Mouse (Mus musculus) liver, embryonic 12.5 days (tissue): ENCODE measurements around the gene Mllt10. TPM values are rescaled to one million over a fixed set of nuclear protein-coding genes. Genes with fewer than 3 reads are reported as not detected.
A peak's percentile ranks its signal among the peaks of the same experiment; 100 is the strongest.

Source experiments
- ATAC-seq: fragments of 200-750 bp; cut with Nextera tagmentation; 2 replicates; pipeline ENCODE4 v1.8.0; 2017; ENCODE audit warnings: moderate number of reproducible peaks, mild to moderate bottlenecking, moderate library complexity
- H3K27ac ChIP-seq: fragments of 300-500 bp; sonication (generic); 2 replicates; pipeline ENCODE4 v1.5.1; 2016; ENCODE audit warnings: mild to moderate bottlenecking
- H3K27me3 ChIP-seq: fragments of 300-500 bp; sonication (generic); replicated peaks from 2 replicates; pipeline ENCODE4 v1.6.1; 2016; ENCODE audit warnings: mild to moderate bottlenecking, moderate library complexity
- H3K36me3 ChIP-seq: fragments of 300-500 bp; sonication (generic); 2 replicates; pipeline ENCODE4 v1.6.1; 2016; ENCODE audit warnings: mild to moderate bottlenecking, moderate library complexity
- H3K4me1 ChIP-seq: fragments of 300-500 bp; sonication (generic); 2 replicates; pipeline ENCODE4 v1.6.1; 2016
- H3K4me2 ChIP-seq: fragments of 300-500 bp; sonication (generic); 2 replicates; pipeline ENCODE4 v1.6.1; 2016; ENCODE audit warnings: mild to moderate bottlenecking, moderate library complexity
- H3K4me3 ChIP-seq: fragments of 300-500 bp; sonication (generic); 2 replicates; pipeline ENCODE4 v1.5.1; 2016; ENCODE audit warnings: mild to moderate bottlenecking, moderate library complexity
- H3K9ac ChIP-seq: fragments of 300-500 bp; sonication (generic); 2 replicates; pipeline ENCODE4 v1.6.1; 2016; ENCODE audit warnings: mild to moderate bottlenecking, moderate library complexity
- H3K9me3 ChIP-seq: fragments of 300-500 bp; sonication (generic); replicated peaks from 2 replicates; pipeline ENCODE4 v1.6.1; 2016; ENCODE audit warnings: mild to moderate bottlenecking, moderate library complexity
- WGBS: fragments of 180-500 bp; shearing (Covaris S2); methylation state at CpG from one replicate; pipeline ENCODE4 v1.1.7; 2016; ENCODE audit not compliant: insufficient replicate concordance; 5-methylcytosine and 5-hydroxymethylcytosine counted together
- polyA plus RNA-seq: library from polyadenylated mRNA; unstranded; fragments of >200 nt; fragmentation: Nextera tagmentation; extraction: Ambion mirVana; gene quantifications from 2 replicates; pipeline ENCODE4 v1.2.1, GENCODE M21; 2016

Gene Mllt10
- polyA plus RNA-seq, 1 experiment from 2014 or later, result 39.2 TPM

DNA sequence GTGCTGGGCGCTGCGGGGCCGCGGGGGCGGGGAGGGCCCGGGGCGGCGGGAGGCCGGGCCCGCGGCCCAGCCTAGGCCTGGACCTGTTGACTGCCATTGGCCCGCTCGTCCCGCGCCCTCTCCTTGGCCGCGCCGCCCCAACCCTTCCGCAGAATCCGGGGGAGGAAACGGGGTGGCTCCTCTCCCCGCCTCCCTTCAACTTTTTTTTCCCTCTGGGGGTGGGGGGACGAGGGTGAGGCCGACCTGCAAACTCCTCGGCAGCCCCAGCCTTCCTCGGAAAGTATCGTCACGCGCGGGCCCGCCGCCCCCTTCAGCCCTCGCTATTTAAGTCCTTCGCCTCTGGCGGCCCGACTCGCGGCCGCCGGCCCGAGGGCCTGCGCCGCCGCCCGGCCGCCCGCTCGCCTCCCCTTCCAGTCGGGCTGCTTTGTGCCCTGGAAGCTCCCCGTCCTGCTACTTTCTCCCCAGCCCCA is 1.8 kb downstream of the Mllt10 start:
- 1% methylated on average over 36 of the region's 50 CpGs for WGBS
- Histone ChIP-seq H3K36me3 (no peaks in the 10 kb centered on the region), H3K4me1 (peaks cover 31% of the 10 kb centered on the region), H3K27ac (peak overlapping the region; percentile 99), H3K27me3 (0 out of 2 replicates have a peak, but pooled peaks cover 7% of the 10 kb centered on the region), H3K4me2 (peak overlapping the region; percentile 86), H3K9ac (peak overlapping the region; percentile 91), H3K4me3 (peak overlapping the region; percentile 77), H3K9me3 (no peaks in the 10 kb centered on the region)
- ATAC-seq, result peak; percentile 95

DNA sequence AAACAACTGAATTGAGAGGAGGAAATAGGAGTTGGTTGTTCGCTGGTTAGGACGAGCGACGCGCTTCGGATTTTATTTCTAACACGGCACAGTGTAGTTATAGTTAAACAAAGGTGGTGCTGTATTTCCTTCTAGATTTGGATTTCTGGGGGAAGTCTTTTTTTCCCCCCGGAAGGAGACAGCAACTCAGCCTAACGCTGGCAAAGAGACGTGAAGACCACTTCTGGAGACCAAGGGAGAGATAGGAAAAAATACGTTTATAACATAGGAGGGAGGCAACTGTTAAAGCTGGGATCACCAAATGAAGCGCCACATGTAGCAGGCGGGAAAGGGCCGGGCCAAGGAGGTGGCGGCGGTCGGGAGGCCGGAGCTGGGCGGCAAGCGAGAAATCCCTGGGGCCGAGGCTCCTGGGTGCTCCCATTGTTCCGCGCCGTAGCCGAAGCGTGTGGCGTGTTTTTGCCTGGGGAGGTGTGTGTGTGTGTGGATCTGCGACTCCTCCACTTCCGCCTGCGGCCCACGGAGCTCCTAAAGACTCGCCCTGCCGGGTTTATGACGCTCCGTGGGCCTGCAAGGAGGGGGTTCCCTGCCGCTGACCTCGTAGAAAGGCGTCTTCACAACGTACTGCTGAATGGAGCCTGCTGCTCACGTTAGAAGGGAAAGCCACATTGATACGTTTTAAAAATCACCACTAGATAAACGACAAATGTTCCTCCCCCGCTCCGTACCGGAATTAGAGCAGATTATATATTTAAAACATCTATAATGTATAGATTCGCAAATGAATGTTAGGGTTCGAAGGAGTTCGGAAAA is 2.5 kb downstream of the Mllt10 start:
- Histone ChIP-seq H3K9me3 (no peaks in the 10 kb centered on the region), H3K4me2 (peak overlapping the region; percentile 86), H3K27me3 (0 out of 2 replicates have a peak, but pooled peaks cover 7% of the 10 kb centered on the region), H3K4me1 (peaks cover 31% of the 10 kb centered on the region), H3K36me3 (no peaks in the 10 kb centered on the region), H3K27ac (peak overlapping the region; percentile 99), H3K4me3 (peak overlapping the region; percentile 77), H3K9ac (peak overlapping the region; percentile 91)
- no peak for ATAC-seq
- WGBS, result 1% methylated on average over 48 of the region's 48 CpGs

DNA sequence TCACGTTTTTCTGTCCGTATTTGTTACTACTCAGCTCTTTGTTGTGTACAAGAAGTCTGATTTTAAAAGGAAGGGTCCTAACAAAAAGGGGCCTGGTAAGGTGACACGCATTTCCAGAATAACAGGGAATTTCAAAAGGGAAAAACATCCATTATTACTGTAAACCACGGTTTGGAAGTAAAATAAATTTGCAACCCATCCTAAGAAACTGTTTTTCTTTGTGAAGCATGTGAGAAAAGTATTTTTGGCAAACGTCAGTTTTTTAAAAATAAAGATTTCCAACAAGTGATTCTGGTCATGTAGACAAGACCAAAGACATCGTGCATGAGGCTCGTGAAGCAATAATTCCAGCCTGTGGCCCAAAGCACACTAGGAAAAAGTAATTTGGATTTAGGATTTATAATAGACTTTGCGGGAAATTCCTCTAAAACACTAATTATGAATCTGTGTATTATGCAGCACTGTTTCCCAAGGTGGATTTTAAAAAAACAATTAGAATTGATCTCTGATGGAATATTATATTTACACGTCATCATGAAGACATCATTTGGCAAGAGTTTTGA is 3.2 kb downstream of the Mllt10 start:
- H3K4me2 ChIP-seq, result peak overlapping the region; percentile 86
- peak overlapping the region; percentile 99 for H3K27ac ChIP-seq
- H3K27me3 ChIP-seq, result 0 out of 2 replicates have a peak, but pooled peaks cover 6% of the 10 kb centered on the region
- no peak for ATAC-seq
- no peaks in the 10 kb centered on the region for H3K9me3 ChIP-seq
- H3K36me3 ChIP-seq, result no peaks in the 10 kb centered on the region
- WGBS, result 31% methylated on average over 9 of the region's 9 CpGs
- H3K4me1 ChIP-seq, result peaks cover 31% of the 10 kb centered on the region
- H3K4me3 ChIP-seq, result peak overlapping the region; percentile 77
- H3K9ac ChIP-seq, result peak overlapping the region; percentile 91

DNA sequence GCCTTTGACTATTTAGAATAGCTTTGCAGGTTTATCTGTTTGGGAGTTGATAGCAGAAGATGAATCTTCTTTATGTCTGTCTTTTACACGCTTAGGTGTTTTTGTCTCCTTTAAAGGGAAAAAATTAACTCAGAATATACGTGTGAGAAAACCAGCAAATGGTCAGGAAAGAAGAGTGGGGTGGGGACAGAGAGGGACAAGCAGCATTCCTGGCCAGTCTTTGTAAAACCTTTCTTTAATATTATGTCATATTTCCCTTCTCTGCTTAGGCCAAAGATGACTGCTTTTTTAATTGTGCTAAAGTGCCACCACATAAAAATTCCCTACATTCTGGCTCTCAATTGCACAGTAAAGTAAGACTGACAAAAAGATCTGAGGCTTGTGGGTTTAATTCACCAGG is 4.0 kb downstream of the Mllt10 start:
- H3K4me2 ChIP-seq, result peak overlapping the region; percentile 86; the same call in 1 of the 2 replicates
- 37% methylated on average over 2 of the region's 2 CpGs for WGBS
- ATAC-seq, result no peak
- no peak overlapping the region for H3K4me3 ChIP-seq
- no peaks in the 10 kb centered on the region for H3K27me3 ChIP-seq
- H3K9me3 ChIP-seq, result no peaks in the 10 kb centered on the region
- peak overlapping the region; percentile 39; the same call in 1 of the 2 replicates for H3K9ac ChIP-seq
- H3K36me3 ChIP-seq, result no peaks in the 10 kb centered on the region
- 0 out of 2 replicates have a peak overlapping the region, but pooled peaks have one; percentile 2 for H3K27ac ChIP-seq
- peaks cover 31% of the 10 kb centered on the region for H3K4me1 ChIP-seq

DNA sequence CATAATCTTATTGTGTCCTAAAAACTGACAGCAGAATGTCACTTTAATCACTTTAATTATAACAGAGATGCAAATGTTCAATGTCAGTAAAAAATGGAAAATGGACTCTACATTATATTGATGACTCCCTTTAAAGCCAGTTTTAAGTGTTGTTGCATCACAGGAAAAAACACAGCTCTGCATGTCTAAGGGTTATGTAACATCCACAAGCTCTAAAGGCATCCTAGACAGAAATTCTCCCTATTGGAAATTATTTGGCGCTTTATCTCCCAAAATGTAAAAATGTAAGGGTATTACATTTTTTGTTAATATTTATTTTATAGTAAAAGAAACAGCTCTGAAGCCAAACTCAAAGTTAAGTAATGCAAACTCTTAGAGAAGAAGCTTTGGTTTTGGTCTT is 4.9 kb downstream of the Mllt10 start:
- Histone ChIP-seq H3K9me3 (no peaks in the 10 kb centered on the region), H3K4me3 (no peak overlapping the region), H3K36me3 (no peaks in the 10 kb centered on the region), H3K9ac (no peak overlapping the region), H3K27me3 (no peaks in the 10 kb centered on the region), H3K27ac (no peak overlapping the region), H3K4me2 (no peak overlapping the region), H3K4me1 (peaks cover 27% of the 10 kb centered on the region)
- WGBS, result 61% methylated on average over 1 of the region's 1 CpGs
- ATAC-seq, result no peak

DNA sequence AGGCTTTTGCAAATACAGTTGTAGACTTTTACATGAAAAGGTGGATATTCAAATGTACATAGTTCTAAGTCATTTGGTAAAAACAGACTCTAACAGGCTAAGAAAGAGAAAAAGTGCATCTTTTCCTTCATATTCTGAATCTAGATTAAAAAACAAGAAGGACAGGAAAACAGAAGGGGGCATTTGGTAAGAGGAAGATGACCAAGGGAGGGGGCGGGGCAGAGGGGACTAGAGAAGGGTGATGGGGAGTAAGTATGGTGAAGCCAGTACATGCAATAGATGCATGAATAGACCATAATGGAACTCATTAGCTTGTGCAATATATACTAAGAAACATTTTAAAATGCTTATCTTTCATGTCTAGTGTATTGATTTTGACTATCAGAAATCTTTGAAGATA is 5.4 kb downstream of the Mllt10 start:
- Histone ChIP-seq H3K4me1 (peaks cover 23% of the 10 kb centered on the region), H3K9me3 (no peaks in the 10 kb centered on the region), H3K9ac (no peak overlapping the region), H3K4me3 (no peak overlapping the region), H3K36me3 (no peaks in the 10 kb centered on the region), H3K27me3 (no peaks in the 10 kb centered on the region), H3K27ac (no peak overlapping the region), H3K4me2 (no peak overlapping the region)
- 78% methylated on average over 1 of the region's 1 CpGs for WGBS
- ATAC-seq, result no peak

DNA sequence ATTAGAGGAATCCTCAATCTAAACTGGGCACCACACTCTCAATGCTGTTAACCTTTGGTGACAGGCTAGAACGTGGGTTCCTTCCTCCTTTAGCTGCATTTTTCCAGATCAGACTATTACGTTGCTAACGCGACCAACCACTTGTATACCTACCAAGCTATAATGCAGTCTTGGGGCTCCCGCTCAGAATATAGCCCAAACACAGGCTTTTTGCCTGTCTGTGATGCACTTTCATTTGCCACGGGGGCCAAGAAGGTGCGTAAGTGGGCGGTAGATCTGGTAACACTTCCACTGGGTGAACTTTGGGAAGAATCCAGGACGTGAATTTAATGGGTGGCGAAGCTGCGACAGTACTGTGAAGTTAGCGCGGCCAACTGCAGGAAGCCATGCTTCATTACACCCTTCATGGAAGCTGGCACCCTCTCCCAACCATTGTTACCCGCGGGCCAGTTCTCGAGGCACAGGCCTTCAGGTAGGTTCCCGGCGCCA is 8.8 kb downstream of the Mllt10 start:
- peak overlapping the region; percentile 85 for H3K4me3 ChIP-seq
- H3K27ac ChIP-seq, result peak overlapping the region; percentile 100
- no peaks in the 10 kb centered on the region for H3K9me3 ChIP-seq
- no peaks in the 10 kb centered on the region for H3K27me3 ChIP-seq
- H3K9ac ChIP-seq, result peak overlapping the region; percentile 99
- peak; percentile 40 for ATAC-seq
- peak overlapping the region; percentile 95 for H3K4me2 ChIP-seq
- WGBS, result under 1% methylated on average over 18 of the region's 18 CpGs
- H3K4me1 ChIP-seq, result peaks cover 27% of the 10 kb centered on the region
- peaks cover 22% of the 10 kb centered on the region for H3K36me3 ChIP-seq

DNA sequence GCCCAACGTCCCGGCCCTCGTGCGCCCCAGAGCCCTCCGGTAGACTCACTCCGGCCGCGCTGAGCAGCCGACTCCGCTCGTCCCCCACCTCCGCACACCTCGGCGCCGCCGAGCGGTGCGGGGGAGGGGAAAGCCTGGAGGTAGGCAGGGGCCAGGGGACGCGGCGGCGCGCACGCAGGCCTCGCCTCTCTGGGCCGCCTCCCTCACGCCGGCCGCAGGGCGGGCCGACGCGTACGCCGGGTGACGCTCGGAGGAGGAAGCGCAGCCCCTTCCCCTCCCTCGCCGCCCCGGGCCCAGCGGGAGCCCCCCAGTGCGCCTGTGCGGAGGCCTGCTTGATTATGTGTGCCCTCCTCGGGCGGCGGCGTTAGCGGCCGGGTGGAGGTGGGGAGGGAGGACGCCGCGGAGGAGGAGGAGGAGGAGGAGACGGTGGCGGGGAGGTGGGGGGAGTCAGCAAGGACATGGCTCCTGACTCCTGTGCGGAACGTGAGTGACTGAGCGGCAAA is 9.4 kb downstream of the Mllt10 start:
- Histone ChIP-seq H3K27me3 (no peaks in the 10 kb centered on the region), H3K9me3 (no peaks in the 10 kb centered on the region), H3K4me3 (peak overlapping the region; percentile 85), H3K36me3 (peaks cover 23% of the 10 kb centered on the region), H3K9ac (peak overlapping the region; percentile 99), H3K4me2 (peak overlapping the region; percentile 95), H3K4me1 (peaks cover 21% of the 10 kb centered on the region), H3K27ac (peak overlapping the region; percentile 100)
- ATAC-seq, result peak; percentile 92
- WGBS, result under 1% methylated on average over 58 of the region's 58 CpGs

DNA sequence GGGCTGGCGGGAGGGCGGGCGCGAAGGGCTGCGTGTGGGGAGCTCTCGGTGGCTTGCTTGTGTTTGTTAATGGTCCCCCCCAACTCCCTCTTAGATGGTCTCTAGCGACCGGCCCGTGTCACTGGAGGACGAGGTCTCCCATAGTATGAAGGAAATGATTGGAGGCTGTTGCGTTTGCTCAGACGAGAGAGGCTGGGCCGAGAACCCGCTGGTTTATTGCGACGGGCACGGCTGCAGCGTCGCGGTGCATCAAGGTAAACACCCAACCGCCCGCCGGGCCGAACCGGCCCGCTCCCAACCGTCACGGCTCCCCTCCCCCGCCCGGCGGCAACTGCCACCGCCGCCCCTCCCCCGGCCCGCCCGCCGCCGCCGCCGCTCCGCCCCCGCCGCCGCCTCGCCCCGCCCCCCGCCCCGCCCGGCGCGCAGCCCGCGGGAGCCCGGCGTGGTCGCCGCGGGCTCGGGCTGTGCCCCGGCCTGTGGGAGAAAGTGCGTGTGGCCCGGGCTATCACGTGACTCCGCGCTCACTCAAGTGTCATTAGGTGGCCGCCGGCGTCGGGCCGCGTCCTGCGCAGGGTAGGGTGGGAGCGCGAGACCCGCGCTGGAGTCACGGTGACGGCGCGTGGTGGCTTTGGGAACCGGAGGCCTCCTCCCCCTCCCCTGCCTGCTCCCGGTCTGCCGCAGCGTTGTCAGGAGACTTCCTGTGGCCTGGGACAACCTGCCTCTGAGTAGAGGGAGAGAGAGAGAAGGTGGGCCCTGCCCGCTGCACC is 10.1 kb downstream of the Mllt10 start:
- peak overlapping the region; percentile 95 for H3K4me2 ChIP-seq
- peaks cover 29% of the 10 kb centered on the region for H3K36me3 ChIP-seq
- no peaks in the 10 kb centered on the region for H3K27me3 ChIP-seq
- peak overlapping the region; percentile 100 for H3K27ac ChIP-seq
- H3K4me1 ChIP-seq, result peaks cover 21% of the 10 kb centered on the region
- under 1% methylated on average over 66 of the region's 85 CpGs for WGBS
- no peaks in the 10 kb centered on the region for H3K9me3 ChIP-seq
- peak overlapping the region; percentile 85 for H3K4me3 ChIP-seq
- ATAC-seq, result peak; percentile 69
- peak overlapping the region; percentile 99 for H3K9ac ChIP-seq

DNA sequence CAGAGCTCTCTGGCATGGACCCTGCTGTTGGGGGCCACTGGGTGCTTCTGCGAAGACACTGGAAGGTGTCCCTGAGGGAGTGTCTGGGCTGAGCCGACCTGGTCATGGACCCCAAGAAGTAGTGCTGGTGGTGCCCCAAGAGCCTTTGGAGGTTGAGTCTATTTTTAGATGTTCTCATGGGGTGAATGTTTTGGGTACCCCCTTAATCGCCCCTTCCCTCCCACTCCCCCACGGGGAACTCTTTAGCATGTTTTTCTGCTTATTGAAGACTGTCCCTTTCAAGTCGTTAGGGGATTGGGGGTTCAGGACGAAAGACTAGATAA is 10.6 kb downstream of the Mllt10 start:
- Histone ChIP-seq H3K36me3 (peaks cover 33% of the 10 kb centered on the region), H3K27ac (peak overlapping the region; percentile 100), H3K9ac (peak overlapping the region; percentile 99), H3K4me2 (peak overlapping the region; percentile 95), H3K4me1 (peaks cover 21% of the 10 kb centered on the region), H3K27me3 (no peaks in the 10 kb centered on the region), H3K4me3 (peak overlapping the region; percentile 85), H3K9me3 (no peaks in the 10 kb centered on the region)
- 3% methylated on average over 6 of the region's 6 CpGs for WGBS
- ATAC-seq, result peak; percentile 38

DNA sequence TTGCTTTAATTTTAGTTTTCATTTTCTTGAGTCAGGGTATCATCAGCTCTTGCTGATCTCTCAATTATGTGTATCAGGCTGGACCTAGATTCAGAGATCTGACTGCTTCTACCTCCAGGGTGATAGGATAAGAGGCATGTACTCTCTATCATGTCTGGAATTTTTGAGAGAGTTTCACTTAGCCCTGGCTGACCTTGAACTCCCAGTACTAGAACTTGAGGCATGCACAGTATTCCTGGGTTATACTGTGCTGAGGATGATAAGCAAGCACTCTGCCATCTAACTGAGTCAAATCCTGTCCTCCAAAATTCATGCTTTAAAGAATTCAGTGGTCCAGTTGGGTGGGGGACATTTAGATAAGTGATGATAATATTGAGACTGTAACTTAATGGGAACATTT is 11.4 kb downstream of the Mllt10 start:
- peak overlapping the region; percentile 99 for H3K9ac ChIP-seq
- H3K4me3 ChIP-seq, result peak overlapping the region; percentile 85
- H3K36me3 ChIP-seq, result peaks cover 39% of the 10 kb centered on the region
- peak overlapping the region; percentile 100; the same call in 1 of the 2 replicates for H3K27ac ChIP-seq
- H3K4me1 ChIP-seq, result peaks cover 21% of the 10 kb centered on the region
- ATAC-seq, result no peak
- H3K4me2 ChIP-seq, result peak overlapping the region; percentile 95
- H3K27me3 ChIP-seq, result no peaks in the 10 kb centered on the region
- H3K9me3 ChIP-seq, result no peaks in the 10 kb centered on the region
